Mouse (Mus musculus) lung, postnatal 10 days (tissue): ENCODE measurements at regions not wholly inside any gene's neighbourhood (a gene's known extent, or its start where the extent isn't known, plus 50 kb on each side); places are given as distances from the start of the nearest gene placed in this dataset.
A peak's percentile ranks its signal among the peaks of the same experiment; 100 is the strongest.

ENCODE experiments used
- DNase-seq: peaks from one replicate; pipeline ENCODE4 v3.0.0; 2021

DNA sequence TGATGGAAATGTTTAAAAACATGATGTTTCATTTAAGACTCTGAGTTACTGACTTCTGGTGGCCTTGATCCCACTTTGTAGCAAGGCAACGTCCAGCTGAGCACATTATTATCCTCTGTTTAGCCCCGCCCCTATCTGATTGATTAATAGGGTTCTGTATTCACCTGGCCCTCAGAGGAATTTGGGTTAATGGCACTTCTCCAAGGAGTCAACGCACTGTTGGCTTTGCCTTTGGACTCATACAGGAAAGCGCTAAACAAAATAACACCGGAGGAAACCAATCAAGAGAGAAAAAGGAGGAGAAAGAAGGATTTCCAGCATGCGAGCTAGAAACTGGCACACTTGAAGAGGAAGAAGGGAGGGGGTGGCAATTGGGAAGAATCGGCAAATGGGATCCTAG is 497.1 kb downstream of the Nedd1 start:
- DNase-seq, result no peak

DNA sequence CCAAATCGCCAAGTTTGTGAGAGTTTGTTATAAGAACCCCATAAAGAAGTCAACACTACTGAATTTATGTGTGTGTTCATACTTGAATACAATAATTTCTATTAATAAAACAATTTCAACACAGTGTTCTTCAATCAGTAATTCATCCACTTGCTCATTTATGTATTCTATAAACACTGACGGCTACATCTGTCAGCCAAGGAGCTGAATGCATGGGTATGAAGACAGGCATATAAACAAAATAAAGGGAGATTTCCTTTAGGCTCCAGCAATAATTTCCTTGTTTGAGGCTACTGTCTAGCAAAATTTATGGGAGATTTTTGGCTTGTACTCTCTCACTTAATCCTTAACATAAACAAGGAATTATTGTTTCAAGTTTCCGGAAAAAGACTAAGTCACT is 502.9 kb downstream of the Nedd1 start:
- DNase-seq, result no peak

DNA sequence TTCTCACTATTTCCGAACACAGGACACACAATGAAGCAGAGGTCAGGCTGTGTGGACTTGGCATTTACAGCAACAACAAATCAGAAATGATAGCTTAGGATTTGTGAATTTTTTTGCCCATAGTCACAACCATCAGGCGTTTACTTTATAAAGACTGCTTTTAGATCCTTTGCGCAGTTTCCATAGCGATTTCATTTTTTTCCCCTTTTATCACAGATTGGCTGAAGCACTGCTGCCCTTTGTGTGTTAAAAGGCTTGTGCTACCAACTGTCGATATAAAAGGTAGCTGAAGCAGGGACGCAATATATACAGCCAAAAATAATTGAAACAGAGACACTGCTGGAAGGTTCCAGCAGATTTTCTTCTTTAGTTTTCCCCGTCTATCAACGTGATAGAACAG is 551.4 kb downstream of the Nedd1 start:
- DNase-seq, result no peak

DNA sequence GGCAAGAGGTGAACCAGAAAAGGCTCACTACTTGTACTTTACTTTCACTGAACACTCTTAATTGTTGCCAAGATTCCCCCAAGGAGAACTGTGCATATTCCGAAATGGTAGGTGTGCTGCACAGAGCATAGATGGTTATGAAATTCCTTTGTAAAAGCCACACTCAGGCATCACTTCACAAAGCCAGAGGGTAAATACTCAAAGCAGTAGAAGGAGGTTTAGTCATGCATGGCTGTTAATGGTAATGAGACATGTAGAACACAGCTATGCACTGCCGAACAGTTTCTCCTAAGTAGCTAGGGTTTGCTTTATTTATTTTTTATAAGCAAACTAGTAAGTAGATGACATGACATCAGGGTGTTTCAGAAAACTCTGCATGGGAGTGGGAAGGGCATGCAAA is 556.2 kb downstream of the Nedd1 start:
- no peak for DNase-seq

DNA sequence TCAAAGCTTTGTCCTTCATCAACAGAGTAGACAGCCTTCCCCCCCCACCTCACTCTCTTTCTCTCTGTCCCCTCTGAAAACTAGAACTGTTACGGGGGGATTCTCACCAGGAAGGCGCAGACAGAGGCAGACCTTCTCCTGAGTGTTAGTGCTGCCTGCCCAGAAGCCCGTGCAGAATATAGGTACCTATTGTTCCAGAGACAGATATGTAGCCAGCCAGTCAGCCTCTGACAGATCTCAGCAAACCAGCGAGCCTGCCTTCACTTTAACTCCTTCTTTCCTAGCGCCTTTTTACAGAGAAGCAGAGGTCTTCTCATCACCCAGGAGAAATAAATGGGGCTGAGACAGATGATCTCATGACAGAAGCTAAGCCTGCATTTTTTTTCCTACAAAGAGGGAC is 557.2 kb downstream of the Nedd1 start:
- no peak for DNase-seq

DNA sequence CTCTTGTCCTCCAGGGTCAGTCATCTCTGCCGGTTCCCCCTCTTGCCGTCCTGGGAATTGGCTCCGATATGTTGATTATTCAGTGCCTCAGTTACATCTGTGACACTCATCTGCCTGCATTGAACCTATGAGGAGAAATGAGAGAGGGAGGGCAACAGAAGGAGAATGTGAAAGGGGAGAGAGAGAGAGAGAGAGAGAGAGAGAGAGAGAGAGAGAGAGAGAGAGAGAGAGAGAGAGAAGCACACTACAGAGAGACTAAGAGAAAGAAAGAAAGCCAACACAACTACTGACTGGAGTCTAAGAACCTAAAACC is 557.6 kb downstream of the Nedd1 start:
- DNase-seq, result no peak

DNA sequence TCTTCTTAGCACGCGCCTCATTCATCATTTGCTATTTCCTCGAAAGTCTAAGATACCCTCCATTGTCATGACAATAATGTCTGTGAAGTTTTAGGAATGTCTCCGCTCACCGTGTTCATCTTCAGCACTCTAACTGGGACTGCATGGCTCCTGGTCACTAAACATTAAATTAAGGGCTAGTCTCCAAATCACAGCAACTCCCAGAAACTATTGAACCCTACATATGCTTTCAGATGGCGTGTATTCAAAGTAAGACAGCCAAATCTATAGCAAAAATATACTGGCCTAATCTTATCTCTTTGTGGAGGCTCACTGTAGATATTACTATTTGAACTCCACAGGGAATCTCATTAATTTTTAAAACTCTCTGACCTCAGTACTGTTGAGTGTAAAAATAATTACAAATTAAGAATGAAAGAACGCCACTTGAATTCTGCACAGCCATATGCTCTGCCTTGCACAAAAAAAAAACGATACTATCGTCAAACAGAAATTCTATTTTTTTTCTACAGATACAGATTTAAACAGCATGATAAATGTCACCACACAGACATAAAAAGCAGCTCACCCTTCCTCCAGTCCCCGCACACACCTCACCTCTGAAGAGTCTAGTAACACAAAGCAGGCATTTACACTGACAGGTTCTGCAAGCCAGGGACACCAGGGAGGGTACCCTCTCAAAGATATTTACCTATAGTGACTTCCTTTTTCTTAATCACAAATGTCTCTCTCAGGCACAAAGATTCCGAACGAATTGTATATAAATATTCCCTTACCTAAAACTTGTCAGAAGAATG is 558.2 kb downstream of the Nedd1 start:
- DNase-seq, result no peak

DNA sequence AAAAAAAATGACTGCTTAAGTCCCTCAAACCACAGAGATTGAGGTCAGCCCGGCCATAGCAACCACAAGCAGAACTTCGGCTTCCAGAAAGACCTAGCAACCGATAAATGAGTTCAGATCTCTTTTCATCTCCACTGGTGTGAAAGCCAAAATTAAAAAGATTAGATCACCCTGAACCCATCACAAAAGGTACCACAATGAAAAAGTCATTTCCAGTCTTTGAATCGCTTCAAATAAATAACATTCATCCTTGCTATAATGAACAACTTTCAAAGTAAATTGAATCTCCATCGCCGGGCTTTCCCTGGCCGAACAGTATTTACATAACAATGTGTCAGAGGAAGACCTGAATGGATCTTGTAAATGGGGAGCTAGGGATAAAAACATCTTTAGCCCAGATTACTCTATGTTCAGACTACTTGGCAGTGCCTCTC is 559.1 kb downstream of the Nedd1 start:
- no peak for DNase-seq

DNA sequence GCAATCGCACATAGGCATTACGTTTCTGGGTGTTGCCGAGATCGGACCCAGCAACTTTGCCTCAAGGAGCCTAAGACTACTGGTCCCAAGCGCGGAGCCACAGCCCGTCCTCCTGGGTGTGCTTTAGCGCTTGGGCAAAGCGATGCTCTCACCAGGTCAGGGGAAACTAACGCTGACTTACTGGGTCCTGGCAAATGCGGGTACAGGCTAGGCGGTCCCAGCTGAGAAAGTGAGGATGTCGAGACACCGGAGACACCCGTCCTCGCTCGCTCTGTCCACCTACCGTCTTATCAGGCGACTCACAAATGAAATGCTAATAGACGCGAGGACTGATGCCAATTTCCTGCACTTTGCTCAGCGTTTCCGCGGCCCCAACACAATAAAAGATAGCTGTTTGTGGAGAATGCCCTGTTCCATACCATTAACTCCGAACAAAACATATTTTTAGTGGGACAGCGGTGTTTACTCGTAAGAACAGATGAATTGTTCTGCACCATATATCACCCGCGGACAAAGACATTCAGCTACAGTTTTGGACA is 559.7 kb downstream of the Nedd1 start:
- DNase-seq, result peak; percentile 2

DNA sequence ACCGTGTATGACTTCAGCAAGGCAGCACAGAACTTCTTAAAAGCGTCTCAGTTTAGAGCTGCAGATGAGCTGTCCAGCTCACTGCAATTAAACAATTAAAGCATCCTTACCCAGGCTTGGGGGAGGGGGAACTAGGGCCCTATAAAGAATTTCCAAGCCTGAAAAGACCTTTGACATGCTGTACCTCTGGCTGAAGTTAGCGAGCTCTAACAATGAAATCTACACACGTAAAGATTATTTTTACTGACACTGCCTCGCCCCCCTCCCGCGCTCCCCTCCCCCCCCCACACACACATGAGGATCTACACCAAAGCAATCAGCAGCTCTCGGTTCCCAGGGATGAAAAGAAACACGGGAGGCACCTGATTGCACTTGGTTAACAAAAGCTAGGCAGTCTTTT is 560.7 kb downstream of the Nedd1 start:
- no peak for DNase-seq

DNA sequence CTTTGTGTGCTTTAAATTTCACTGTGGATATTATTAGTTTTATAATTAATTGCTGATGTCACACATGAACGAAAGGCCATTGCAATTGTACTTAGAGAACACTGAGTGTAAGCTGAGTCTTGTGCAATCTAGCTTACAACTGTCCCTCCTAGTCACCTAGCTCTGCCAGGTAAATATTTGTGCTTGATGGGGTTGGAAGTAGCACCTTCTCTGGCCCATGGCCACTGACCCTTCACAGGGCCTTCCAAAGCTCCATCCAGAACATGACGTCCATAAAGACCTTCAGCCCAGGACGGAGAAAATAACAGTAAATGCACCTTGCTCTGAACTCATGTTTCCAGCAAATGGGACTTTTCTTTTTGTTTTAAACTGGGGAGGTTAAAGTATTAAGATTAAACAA is 576.0 kb downstream of the Nedd1 start:
- peak; percentile 2 for DNase-seq

DNA sequence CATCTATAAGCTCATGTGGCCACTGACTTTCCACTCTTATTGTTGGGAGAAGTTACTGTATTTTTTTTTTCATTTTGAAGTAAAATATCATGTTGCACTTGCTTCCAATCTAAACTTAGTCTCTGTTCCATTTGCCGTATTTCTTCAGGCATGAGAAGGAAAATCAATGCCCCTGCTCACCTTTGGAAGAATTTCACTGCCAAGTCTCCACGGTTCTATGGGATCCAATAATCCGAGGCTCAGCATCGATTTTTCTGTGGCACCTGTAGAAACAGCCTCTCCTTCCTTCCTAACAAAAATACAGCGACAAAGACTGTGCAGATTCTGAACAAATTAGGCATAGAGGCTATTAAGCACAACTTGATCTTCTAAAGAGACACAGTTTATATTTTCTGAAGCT is 586.7 kb downstream of the Nedd1 start:
- DNase-seq, result no peak

DNA sequence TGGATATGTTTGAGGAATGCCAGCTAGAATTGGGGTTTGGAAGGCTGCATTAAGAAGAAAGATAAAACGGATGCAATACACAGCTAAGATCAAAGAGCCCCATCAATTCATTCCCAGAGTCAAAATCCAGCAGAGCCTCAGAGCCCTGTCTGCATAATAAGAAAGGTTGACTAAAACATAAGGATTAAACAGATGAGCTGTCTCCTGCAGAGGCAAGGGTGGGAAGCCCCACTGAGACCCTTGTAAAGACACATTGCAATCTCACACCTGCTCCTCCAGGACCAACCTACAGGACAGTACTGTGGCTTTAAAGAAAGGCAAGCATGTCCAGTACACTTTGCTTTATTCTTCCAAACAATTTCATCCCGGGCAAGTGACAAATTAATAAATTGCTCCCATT is 609.4 kb downstream of the Nedd1 start:
- DNase-seq, result no peak

DNA sequence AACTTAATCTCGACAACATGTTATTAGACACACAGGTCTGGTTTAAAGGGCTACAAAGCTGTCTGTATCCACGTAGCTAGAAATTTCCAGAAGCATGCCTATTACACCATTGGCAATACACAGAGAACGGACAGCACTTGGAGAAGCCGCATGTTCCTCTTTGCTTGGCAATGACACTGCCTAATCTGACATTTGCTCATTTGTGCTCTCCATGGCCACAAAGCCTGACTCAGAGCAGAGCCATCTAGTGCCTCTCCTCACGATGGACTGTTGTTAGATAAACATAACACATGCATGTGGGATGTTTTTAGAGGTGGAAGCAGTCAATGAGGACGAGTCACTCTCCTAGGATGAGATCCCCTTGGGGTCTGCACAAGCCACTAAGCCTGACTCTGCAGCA is 615.9 kb downstream of the Nedd1 start:
- DNase-seq, result no peak

DNA sequence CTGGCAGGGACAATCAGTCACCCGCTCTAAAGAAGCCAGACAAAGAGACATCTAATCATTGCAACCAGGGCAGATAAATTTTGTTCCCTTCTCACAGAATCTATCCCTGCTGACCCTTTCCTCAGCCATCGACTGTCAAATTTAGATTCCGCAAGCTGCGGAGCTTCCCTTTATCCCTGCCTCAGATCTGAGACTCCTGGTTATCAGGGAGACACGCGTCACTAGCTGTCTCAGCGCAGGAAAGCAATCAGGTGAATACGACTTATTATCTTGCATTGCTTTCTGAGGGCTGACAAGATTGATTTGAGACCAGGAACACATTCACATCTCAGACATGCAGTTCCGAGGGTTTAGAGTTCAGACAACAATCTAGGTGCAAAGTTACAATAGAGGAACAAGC is 618.3 kb downstream of the Nedd1 start:
- DNase-seq, result no peak

DNA sequence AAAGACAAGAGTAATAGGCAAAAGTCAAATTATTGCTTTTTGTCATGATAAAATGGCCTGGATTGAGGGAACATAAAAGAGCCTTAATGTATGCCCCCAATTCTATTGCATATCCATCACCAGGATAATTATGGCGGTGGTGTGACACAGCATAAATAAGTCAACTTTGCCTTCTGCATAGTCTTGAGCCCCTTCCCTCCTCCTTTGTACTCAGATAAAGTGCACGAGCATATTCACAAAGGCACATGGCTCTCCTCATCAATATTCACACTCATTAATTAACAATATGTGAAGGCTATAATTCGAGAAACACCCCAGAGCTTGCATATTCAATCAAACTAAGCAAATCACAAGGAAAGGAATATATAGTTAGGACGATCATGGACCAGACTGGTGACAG is 619.5 kb downstream of the Nedd1 start:
- DNase-seq, result no peak

DNA sequence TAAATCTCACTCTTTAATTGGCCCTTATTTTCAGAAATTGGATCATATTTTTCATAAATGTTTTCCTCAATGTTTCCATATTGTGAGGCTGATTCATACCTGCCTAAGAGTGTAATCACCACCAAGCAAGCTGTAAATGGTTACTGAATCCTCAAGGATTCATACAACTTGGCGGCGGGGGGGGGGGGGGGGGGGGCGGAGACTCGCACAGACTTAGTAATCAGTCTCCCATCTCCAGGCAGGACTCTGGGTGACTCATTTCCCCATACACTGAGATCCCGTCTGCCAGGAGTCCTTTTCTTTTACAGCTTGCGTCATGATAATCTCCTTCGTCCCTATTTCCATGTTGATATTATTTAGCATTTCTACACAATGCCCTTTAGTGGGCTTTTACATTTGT is 624.7 kb downstream of the Nedd1 start:
- no peak for DNase-seq

DNA sequence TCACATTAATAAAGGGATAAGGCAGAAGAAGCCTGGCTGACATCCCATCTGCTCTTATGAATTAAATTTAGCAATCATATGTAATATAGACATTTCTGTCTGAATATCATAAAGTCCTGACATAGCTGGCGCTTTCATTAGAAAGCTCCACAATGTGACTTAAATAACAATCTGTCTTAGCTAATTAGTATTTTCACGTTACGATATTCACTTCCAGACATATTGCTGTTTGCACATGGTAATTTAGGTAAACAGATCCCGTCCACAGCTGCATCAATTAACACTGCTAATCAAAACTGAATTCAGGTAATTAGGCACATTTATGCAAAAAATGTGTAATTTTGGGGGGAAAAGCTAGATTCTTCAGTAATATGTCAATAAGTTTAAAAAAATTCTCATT is 625.1 kb downstream of the Nedd1 start:
- DNase-seq, result no peak

DNA sequence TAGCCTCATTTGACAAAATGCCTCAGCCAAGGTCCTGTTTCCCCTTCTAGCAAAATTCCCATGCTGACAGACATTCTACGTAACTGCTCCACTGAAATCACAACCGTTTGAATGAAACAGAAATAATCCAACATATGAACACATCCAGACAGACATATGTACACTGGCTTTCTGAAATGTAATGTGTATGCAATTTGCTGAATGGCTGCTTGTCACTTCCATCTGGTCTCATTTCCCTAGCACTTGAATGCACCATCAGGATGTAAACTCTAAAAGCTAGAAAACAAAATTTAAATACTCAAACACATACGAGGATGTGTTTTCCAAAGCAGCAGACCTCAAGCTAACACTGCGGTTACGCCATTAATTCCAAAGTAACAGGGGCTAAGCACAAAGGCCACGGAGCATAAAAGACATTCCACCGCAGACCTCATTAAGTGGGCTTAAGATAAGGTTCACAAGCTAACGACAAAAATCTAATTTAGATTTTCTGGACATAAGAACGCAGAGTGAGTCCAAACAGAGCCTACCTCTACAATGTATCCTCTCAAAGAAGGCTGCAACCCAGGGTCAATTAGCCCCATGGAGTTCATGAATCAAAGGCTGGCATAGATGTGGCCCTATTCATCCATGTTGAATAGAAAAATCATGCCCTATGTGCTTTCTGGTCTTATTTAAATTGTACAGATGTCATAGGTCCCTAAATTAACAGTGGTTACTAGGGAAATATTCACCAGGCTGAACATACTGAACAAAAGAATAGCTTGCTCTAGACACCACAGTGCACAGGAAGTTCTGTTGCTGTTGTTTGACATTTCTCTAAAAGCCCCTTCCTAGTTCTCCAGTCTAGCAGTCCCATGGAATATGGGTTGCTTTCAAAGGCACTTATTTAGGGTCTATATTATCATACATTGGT is 630.5 kb downstream of the Nedd1 start:
- DNase-seq, result no peak

DNA sequence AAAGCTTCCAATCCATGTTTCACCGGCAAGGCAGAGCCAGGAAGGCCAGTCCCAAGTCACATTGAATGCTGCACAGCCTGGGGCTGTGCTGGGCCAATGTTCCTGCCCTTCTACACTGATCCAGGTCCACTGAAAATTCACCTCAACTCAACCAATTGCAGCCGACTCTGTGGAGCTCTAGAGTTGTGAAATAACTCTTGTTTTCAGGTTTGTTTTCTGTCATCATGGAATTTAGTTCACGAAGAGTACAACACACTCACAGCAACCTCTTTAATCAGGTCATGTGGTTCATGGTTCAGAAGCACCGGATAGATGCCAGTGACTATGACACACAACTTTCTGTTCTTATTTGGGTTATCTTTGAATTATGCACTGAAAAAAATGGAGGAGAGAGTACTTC is 640.1 kb downstream of the Nedd1 start:
- DNase-seq, result no peak

DNA sequence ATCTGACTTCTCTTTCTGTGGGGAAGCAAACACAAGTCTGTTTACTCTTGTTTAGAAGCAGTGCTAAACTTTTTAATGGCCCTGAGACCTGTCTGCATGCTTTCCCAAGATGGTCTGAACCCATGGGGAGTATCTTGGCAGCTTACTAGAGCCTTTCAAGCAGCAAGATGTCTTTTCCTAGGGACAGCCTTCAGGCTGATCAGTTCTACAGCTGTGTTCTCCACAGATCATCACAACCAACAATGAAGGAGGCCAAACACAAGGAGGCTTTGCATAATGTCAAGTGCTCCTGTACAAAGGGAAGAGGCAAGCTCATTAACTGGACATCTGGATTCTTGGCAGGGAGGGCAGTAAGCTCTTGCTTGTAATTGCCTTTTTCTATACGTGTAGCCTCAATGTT is 641.0 kb downstream of the Nedd1 start:
- no peak for DNase-seq

DNA sequence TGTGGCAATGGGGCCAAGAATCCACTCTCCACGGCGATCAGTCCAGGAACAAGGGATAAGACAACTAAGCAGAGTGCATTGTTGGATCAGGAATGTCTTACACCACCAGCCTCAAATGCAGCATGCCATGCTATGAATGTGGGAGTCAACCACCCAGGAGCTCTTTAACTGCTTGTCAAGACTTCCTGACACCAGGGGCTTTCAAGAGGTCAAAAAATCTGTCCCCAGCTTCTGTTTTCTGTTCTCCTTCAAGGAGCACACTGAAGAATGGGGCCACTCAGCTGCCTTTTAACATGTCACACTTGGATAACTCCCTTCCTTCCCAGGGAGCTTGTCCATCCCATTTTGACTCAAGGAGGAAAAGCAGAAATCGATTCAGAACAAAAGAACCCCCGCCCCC is 642.8 kb downstream of the Nedd1 start:
- no peak for DNase-seq

DNA sequence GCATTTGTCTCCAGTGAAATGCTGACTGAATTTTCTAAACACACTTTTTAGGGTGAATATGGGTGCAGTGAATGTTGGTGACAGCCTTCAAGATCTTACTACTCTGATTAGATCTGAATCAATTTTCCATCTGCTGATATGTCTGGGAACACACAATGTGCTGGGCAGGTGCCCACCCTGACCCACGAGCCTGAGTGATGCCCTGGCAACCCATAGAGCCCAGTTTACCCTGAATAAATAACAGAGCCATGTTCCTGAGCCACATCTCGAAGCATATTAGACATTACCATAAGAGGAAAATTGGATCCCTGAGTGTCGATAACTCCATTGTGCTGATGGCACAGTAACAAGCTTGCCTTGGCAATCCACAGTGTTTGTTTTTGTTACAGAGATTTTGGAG is 644.9 kb downstream of the Nedd1 start:
- no peak for DNase-seq

DNA sequence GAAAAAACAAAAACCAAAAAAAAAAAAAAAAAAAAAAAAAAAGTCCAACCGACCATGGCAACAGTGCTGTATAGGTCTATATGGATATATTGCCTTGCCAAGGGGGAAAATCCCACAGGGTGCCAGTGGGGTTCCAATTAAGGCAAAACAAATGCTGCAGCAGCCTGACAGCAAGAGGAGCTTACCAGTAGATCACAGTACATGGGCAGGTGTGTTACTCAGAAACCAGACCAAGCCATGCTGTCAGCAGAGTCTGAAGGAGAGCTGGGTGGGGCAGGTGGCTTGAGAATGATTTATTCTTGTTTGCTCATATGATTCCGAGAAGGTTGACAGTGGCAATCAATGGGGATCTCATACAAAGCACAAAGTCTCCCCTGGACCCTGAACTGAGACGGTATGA is 645.5 kb downstream of the Nedd1 start:
- DNase-seq, result no peak
